Mouse (Mus musculus) liver, embryonic 14.5 days (tissue): ENCODE data around the gene Elp5. TPM values are rescaled to one million over a fixed set of nuclear protein-coding genes. Genes with fewer than 3 reads are reported as not detected.
"Not testable (repeated sequence)": the region's sequence is repeated elsewhere in the genome, so short reads cannot be mapped to it uniquely, and the experiment has no call there.

Source experiments
- ATAC-seq: fragments of 200-750 bp; cut with Nextera tagmentation; 2 replicates; pipeline ENCODE4 v1.8.0; 2017; ENCODE audit warnings: moderate number of reproducible peaks, mild to moderate bottlenecking, moderate library complexity; ENCODE audit not compliant: insufficient read depth
- DNase-seq, 3 experiments: peaks; one replicate each; pipeline ENCODE4 v3.0.0-alpha.2; 2012 to 2013; ENCODE audit warnings: low read depth in 3 of 3, low spot score in 3 of 3
- H3K27ac ChIP-seq: fragments of 300-500 bp; sonication (generic); 2 replicates; pipeline ENCODE4 v1.5.1; 2014; ENCODE audit warnings: moderate library complexity, mild to moderate bottlenecking, control low read depth, inconsistent platforms
- H3K27me3 ChIP-seq: fragments of 300-500 bp; sonication (generic); 2 replicates; pipeline ENCODE4 v1.6.1; 2014; ENCODE audit warnings: mild to moderate bottlenecking, low read length, moderate library complexity; ENCODE audit not compliant: control insufficient read depth, insufficient read depth
- H3K36me3 ChIP-seq: fragments of 300-500 bp; sonication (generic); replicated peaks from 2 replicates; pipeline ENCODE4 v1.6.1; 2014; ENCODE audit warnings: low read depth; ENCODE audit not compliant: control insufficient read depth, insufficient read depth
- H3K4me1 ChIP-seq, 2 experiments: fragments of 200-500 bp in 1 of 2; fragments of 300-500 bp in 1 of 2; sonication (generic) in 1 of 2; replicated peaks; 2 replicates each; pipeline ENCODE4 v1.6.1; 2012 to 2014; ENCODE audit warnings: antibody characterized with exemption in 1 of 2, inconsistent platforms in 1 of 2, low read length in 1 of 2; ENCODE audit not compliant: control insufficient read depth in 2 of 2, insufficient read depth in 2 of 2
- H3K4me2 ChIP-seq: fragments of 300-500 bp; sonication (generic); 2 replicates; pipeline ENCODE4 v1.6.1; 2014; ENCODE audit warnings: low read depth, mild to moderate bottlenecking, control low read depth, moderate library complexity
- H3K4me3 ChIP-seq, 2 experiments: fragments of 200-500 bp in 1 of 2; fragments of 300-500 bp in 1 of 2; sonication (generic) in 1 of 2; 2 replicates each; pipeline ENCODE4 v1.5.1; 2012 to 2014; ENCODE audit warnings: low read depth in 2 of 2, low read length in 2 of 2, mild to moderate bottlenecking in 2 of 2, control low read depth in 1 of 2, inconsistent platforms in 1 of 2, moderate library complexity in 1 of 2; ENCODE audit not compliant: insufficient read depth in 1 of 2
- H3K9ac ChIP-seq: fragments of 300-500 bp; sonication (generic); replicated peaks from 2 replicates; pipeline ENCODE4 v1.6.1; 2014; ENCODE audit warnings: mild to moderate bottlenecking, control low read depth, moderate library complexity
- H3K9me3 ChIP-seq: fragments of 300-500 bp; sonication (generic); 2 replicates; pipeline ENCODE4 v1.6.1; 2016; ENCODE audit warnings: low read length, mixed read lengths; ENCODE audit not compliant: control insufficient read depth
- CTCF ChIP-seq: IDR thresholded peaks from 2 replicates; pipeline ENCODE4 v1.5.1; 2016; ENCODE audit warnings: antibody characterized with exemption, low read depth, control low read depth
- EP300 ChIP-seq: IDR thresholded peaks from 2 replicates; pipeline ENCODE4 v1.6.1; 2016; ENCODE audit warnings: antibody characterized with exemption, low read depth
- WGBS: fragments of 180-500 bp; shearing (Covaris S2); extraction: QIAGEN DNeasy Blood & Tissue Kit; methylation state at CpG from one replicate; pipeline ENCODE4 v1.1.7; 2014; ENCODE audit not compliant: insufficient replicate concordance; 5-methylcytosine and 5-hydroxymethylcytosine counted together
- polyA plus RNA-seq, 2 experiments: library from polyadenylated mRNA; depleted of rRNA in 1 of 2; stranded (reverse) in 1 of 2; unstranded in 1 of 2; fragments of >200 nt; fragmentation: Nextera tagmentation in 1 of 2; extraction: Ambion mirVana in 1 of 2; gene quantifications; 2 replicates each; pipeline versions ENCODE4 v1.2.1 to v1.2.3; 2012 to 2014

Elp5 gene
- polyA plus RNA-seq, 2 experiments: 44.0 to 70.2 TPM

GRCm38 (mm10) chr11:69931769-69932168, 50.5 kb downstream of the Elp5 start:
- no peak for ATAC-seq
- H3K4me3 ChIP-seq: no peak overlapping the region
- peaks cover 26% of the 10 kb centered on the region for H3K27me3 ChIP-seq
- no peak overlapping the region for H3K4me2 ChIP-seq
- no peak overlapping the region for H3K27ac ChIP-seq
- H3K4me1 ChIP-seq: peaks cover 10 to 12% of the 10 kb centered on the region in 2 experiments
- no peaks in the 10 kb centered on the region for H3K36me3 ChIP-seq
- H3K9me3 ChIP-seq: no peaks in the 10 kb centered on the region
- WGBS: 51% methylated on average over 8 of the region's 8 CpGs
- no peak for DNase-seq
- H3K9ac ChIP-seq: no peak overlapping the region
- TF ChIP-seq EP300: no peak
- no peak for TF ChIP-seq CTCF

GRCm38 (mm10) chr11:69930967-69931537, 51.3 kb downstream of the Elp5 start:
- TF ChIP-seq CTCF: no peak
- no peak for TF ChIP-seq EP300
- Histone ChIP-seq H3K27ac (no peak overlapping the region), H3K4me1 (peaks cover 10 to 12% of the 10 kb centered on the region in 2 experiments), H3K27me3 (peaks cover 19% of the 10 kb centered on the region), H3K4me2 (no peak overlapping the region), H3K4me3 (no peak overlapping the region), H3K9ac (no peak overlapping the region), H3K36me3 (no peaks in the 10 kb centered on the region), H3K9me3 (no peaks in the 10 kb centered on the region)
- DNase-seq (no peak), ATAC-seq (no peak)
- WGBS: 39% methylated on average over 3 of the region's 3 CpGs

- not testable (repeated sequence) for H3K27ac ChIP-seq, H3K4me2 ChIP-seq, H3K27me3 ChIP-seq, H3K4me1 ChIP-seq, H3K36me3 ChIP-seq, H3K4me3 ChIP-seq, H3K9me3 ChIP-seq, DNase-seq, H3K9ac ChIP-seq, ATAC-seq
- 71% methylated on average over 8 of the region's 8 CpGs for WGBS
Measured at GRCm38 (mm10) chr11:69930176-69930575, 52.1 kb downstream of the Elp5 start.

GRCm38 (mm10) chr11:69929712-69930111, 52.6 kb downstream of the Elp5 start:
- no peak for DNase-seq
- TF ChIP-seq CTCF (no peak), EP300 (no peak)
- peaks cover 5% of the 10 kb centered on the region in 2 experiments for H3K4me1 ChIP-seq
- H3K36me3 ChIP-seq: no peaks in the 10 kb centered on the region
- H3K9ac ChIP-seq: no peak overlapping the region
- 25% methylated on average over 4 of the region's 4 CpGs for WGBS
- peaks cover 5% of the 10 kb centered on the region for H3K27me3 ChIP-seq
- H3K27ac ChIP-seq: no peak overlapping the region
- H3K4me3 ChIP-seq: no peak overlapping the region
- H3K4me2 ChIP-seq: no peak overlapping the region
- no peaks in the 10 kb centered on the region for H3K9me3 ChIP-seq
- ATAC-seq: no peak

GRCm38 (mm10) chr11:69927501-69927900, 54.8 kb downstream of the Elp5 start:
- Histone ChIP-seq H3K4me1 (peaks cover 10% of the 10 kb centered on the region in 2 experiments), H3K4me3 (no peak overlapping the region), H3K27me3 (no peaks in the 10 kb centered on the region), H3K4me2 (no peak overlapping the region), H3K27ac (no peak overlapping the region), H3K9ac (no peak overlapping the region), H3K36me3 (no peaks in the 10 kb centered on the region), H3K9me3 (no peaks in the 10 kb centered on the region)
- TF ChIP-seq EP300: no peak
- peak; percentile 25; the same call in 1 of the 2 replicates for TF ChIP-seq CTCF
- 84% methylated on average over 2 of the region's 2 CpGs for WGBS
- ATAC-seq (no peak), DNase-seq (no peak)
